Mouse (Mus musculus) CH12.LX (cell line): ENCODE measurements around the gene Vmn1r198.

Experiments used
- CTCF ChIP-seq, 2 experiments: IDR thresholded peaks in 1 of 2; conservative IDR thresholded peaks in 1 of 2; 2 replicates each; pipeline ENCODE4 v1.5.1; 2011 to 2012; ENCODE audit warnings: low read depth in 2 of 2, low read length in 2 of 2, improper control_type of control experiment in 1 of 2, inconsistent platforms in 1 of 2, mild to moderate bottlenecking in 1 of 2, moderate library complexity in 1 of 2
- E2F4 ChIP-seq: IDR thresholded peaks from 2 replicates; pipeline ENCODE4 v1.6.1; 2011; ENCODE audit warnings: low read depth, low read length, improper control_type of control experiment; ENCODE audit not compliant: insufficient replicate concordance
- EP300 ChIP-seq: IDR thresholded peaks from 2 replicates; pipeline ENCODE4 v1.6.1; 2011; ENCODE audit warnings: low read length, improper control_type of control experiment
- GABPA ChIP-seq: IDR thresholded peaks from 2 replicates; pipeline ENCODE4 v1.6.1; 2012; ENCODE audit warnings: low read depth, low read length, improper control_type of control experiment, inconsistent platforms; ENCODE audit not compliant: insufficient replicate concordance
- HCFC1 ChIP-seq: IDR thresholded peaks from 2 replicates; pipeline ENCODE4 v1.6.1; 2012; ENCODE audit warnings: low read depth, mild to moderate bottlenecking, inconsistent platforms, low read length, improper control_type of control experiment
- JUN ChIP-seq: IDR thresholded peaks from 2 replicates; pipeline ENCODE4 v1.6.1; 2011; ENCODE audit warnings: low read depth, mild to moderate bottlenecking, low read length, improper control_type of control experiment, moderate library complexity; ENCODE audit not compliant: insufficient read depth
- MEF2A ChIP-seq: IDR thresholded peaks from 2 replicates; pipeline ENCODE4 v1.6.1; 2014; ENCODE audit warnings: low read depth, mild to moderate bottlenecking, inconsistent platforms, low read length, improper control_type of control experiment, borderline replicate concordance
- POLR2A ChIP-seq: IDR thresholded peaks from 2 replicates; pipeline ENCODE4 v1.6.1; 2011; ENCODE audit warnings: low read depth, mild to moderate bottlenecking, improper control_type of control experiment, low read length
- TCF12 ChIP-seq: IDR thresholded peaks from 2 replicates; pipeline ENCODE4 v1.6.1; 2014; ENCODE audit warnings: low read depth, mild to moderate bottlenecking, inconsistent platforms, low read length, improper control_type of control experiment

GRCm38 (mm10) chr13:22320091-22320490 is 30.1 kb upstream of the Vmn1r198 start:
- TF ChIP-seq EP300 = no peak
- TF ChIP-seq JUN = no peak
- no peak for TF ChIP-seq TCF12
- TF ChIP-seq POLR2A = no peak
- no peak for TF ChIP-seq CTCF (conservative IDR thresholded peaks at IDR 0.05 in 1 of 2, IDR thresholded peaks at IDR 0.05 in 1 of 2; ENCODE audit: low read depth in 2 of 2, low read length in 2 of 2)
- no peak for TF ChIP-seq E2F4
- TF ChIP-seq HCFC1 = no peak
- TF ChIP-seq MEF2A = no peak
- no peak for TF ChIP-seq GABPA
